Mouse (Mus musculus): ENCODE results near the gene Pik3c2a. TPM values are rescaled to one million over a fixed set of nuclear protein-coding genes. Genes with fewer than 3 reads are reported as not detected.
"Not testable (repeated sequence)": the region's sequence is repeated elsewhere in the genome, so short reads cannot be mapped to it uniquely, and the experiment has no call there.

Gene Pik3c2a
- polyA plus RNA-seq, 2 experiments, result 2.5 to 2.9 TPM

GRCm38 (mm10) chr7:116425771-116426170, 17.5 kb downstream of the Pik3c2a start:
- H3K4me2 ChIP-seq (ENCODE audit: low read depth), result no peak overlapping the region
- no peak for DNase-seq (ENCODE audit: low read depth in 3 of 3, low spot score in 3 of 3)
- no peak for TF ChIP-seq EP300 (IDR thresholded peaks at IDR 0.05; ENCODE audit: low read depth)
- no peak for TF ChIP-seq CTCF (IDR thresholded peaks at IDR 0.05; ENCODE audit: low read depth)
- H3K27ac ChIP-seq, result no peak overlapping the region
- 68% methylated on average over 6 of the region's 6 CpGs for WGBS (ENCODE audit: insufficient replicate concordance)
- no peak overlapping the region for H3K4me3 ChIP-seq (ENCODE audit: insufficient read depth in 1 of 2, low read depth in 2 of 2, low read length in 2 of 2)
- H3K4me1 ChIP-seq (replicated peaks; ENCODE audit: control insufficient read depth in 2 of 2, insufficient read depth in 2 of 2, low read length in 1 of 2), result no peaks in the 10 kb centered on the region
- no peaks in the 10 kb centered on the region for H3K27me3 ChIP-seq (ENCODE audit: control insufficient read depth, insufficient read depth, low read length)
- H3K9me3 ChIP-seq (ENCODE audit: control insufficient read depth, low read length), result no peaks in the 10 kb centered on the region
- H3K36me3 ChIP-seq (replicated peaks; ENCODE audit: control insufficient read depth, insufficient read depth, low read depth), result no peaks in the 10 kb centered on the region
- ATAC-seq (ENCODE audit: insufficient read depth), result no peak
- H3K9ac ChIP-seq (replicated peaks), result no peak overlapping the region

- no peak for ATAC-seq (ENCODE audit: insufficient read depth)
- H3K27ac ChIP-seq, result no peak overlapping the region
- no peaks in the 10 kb centered on the region for H3K27me3 ChIP-seq (ENCODE audit: control insufficient read depth, insufficient read depth, low read length)
- no peak overlapping the region for H3K4me2 ChIP-seq (ENCODE audit: low read depth)
- H3K4me1 ChIP-seq (replicated peaks; ENCODE audit: control insufficient read depth in 2 of 2, insufficient read depth in 2 of 2, low read length in 1 of 2), result no peaks in the 10 kb centered on the region
- H3K9ac ChIP-seq (replicated peaks), result no peak overlapping the region
- no peaks in the 10 kb centered on the region for H3K9me3 ChIP-seq (ENCODE audit: control insufficient read depth, low read length)
- no peak for DNase-seq (ENCODE audit: low read depth in 3 of 3, low spot score in 3 of 3)
- no peaks in the 10 kb centered on the region; the same call in 1 of the 2 replicates for H3K36me3 ChIP-seq (replicated peaks; ENCODE audit: control insufficient read depth, insufficient read depth, low read depth)
- TF ChIP-seq EP300 (IDR thresholded peaks at IDR 0.05; ENCODE audit: low read depth) (no peak), CTCF (IDR thresholded peaks at IDR 0.05; ENCODE audit: low read depth) (no peak)
- H3K4me3 ChIP-seq (ENCODE audit: insufficient read depth in 1 of 2, low read depth in 2 of 2, low read length in 2 of 2), result no peak overlapping the region
Observed at GRCm38 (mm10) chr7:116421081-116421480, 22.2 kb downstream of the Pik3c2a start.

- WGBS (ENCODE audit: insufficient replicate concordance), result 18% methylated on average over 1 of the region's 1 CpGs
- peak in 1 of 3 experiments; percentile 4 for DNase-seq (ENCODE audit: low read depth in 3 of 3, low spot score in 3 of 3)
Observed at GRCm38 (mm10) chr7:116409438-116409837, 33.8 kb downstream of the Pik3c2a start.

GRCm38 (mm10) chr7:116392329-116392728, 50.9 kb downstream of the Pik3c2a start:
- no peak overlapping the region for H3K9ac ChIP-seq (replicated peaks)
- H3K27ac ChIP-seq, result no peak overlapping the region
- H3K36me3 ChIP-seq (replicated peaks; ENCODE audit: control insufficient read depth, insufficient read depth, low read depth), result no peaks in the 10 kb centered on the region
- no peak for TF ChIP-seq CTCF (IDR thresholded peaks at IDR 0.05; ENCODE audit: low read depth)
- TF ChIP-seq EP300 (IDR thresholded peaks at IDR 0.05; ENCODE audit: low read depth), result no peak
- H3K4me1 ChIP-seq (replicated peaks; ENCODE audit: control insufficient read depth in 2 of 2, insufficient read depth in 2 of 2, low read length in 1 of 2), result no peaks in the 10 kb centered on the region
- H3K4me2 ChIP-seq (ENCODE audit: low read depth), result no peak overlapping the region
- no peaks in the 10 kb centered on the region for H3K9me3 ChIP-seq (ENCODE audit: control insufficient read depth, low read length)
- 44% methylated on average over 3 of the region's 3 CpGs for WGBS (ENCODE audit: insufficient replicate concordance)
- no peak overlapping the region for H3K4me3 ChIP-seq (ENCODE audit: insufficient read depth in 1 of 2, low read depth in 2 of 2, low read length in 2 of 2)
- no peak for DNase-seq (ENCODE audit: low read depth in 3 of 3, low spot score in 3 of 3)
- H3K27me3 ChIP-seq (ENCODE audit: control insufficient read depth, insufficient read depth, low read length), result no peaks in the 10 kb centered on the region
- no peak for ATAC-seq (ENCODE audit: insufficient read depth)

More at GRCm38 (mm10) chr7:116409438-116409837, 33.8 kb downstream of the Pik3c2a start:
- Histone ChIP-seq H3K4me3 (ENCODE audit: insufficient read depth in 1 of 2, low read depth in 2 of 2, low read length in 2 of 2) (no peak overlapping the region), H3K27ac (no peak overlapping the region), H3K4me2 (ENCODE audit: low read depth) (no peak overlapping the region), H3K4me1 (replicated peaks; ENCODE audit: control insufficient read depth in 2 of 2, insufficient read depth in 2 of 2, low read length in 1 of 2) (no peaks in the 10 kb centered on the region), H3K36me3 (replicated peaks; ENCODE audit: control insufficient read depth, insufficient read depth, low read depth) (no peaks in the 10 kb centered on the region), H3K9ac (replicated peaks) (no peak overlapping the region), H3K9me3 (ENCODE audit: control insufficient read depth, low read length) (no peaks in the 10 kb centered on the region), H3K27me3 (ENCODE audit: control insufficient read depth, insufficient read depth, low read length) (no peaks in the 10 kb centered on the region)
- ATAC-seq (ENCODE audit: insufficient read depth), result no peak
- TF ChIP-seq CTCF (IDR thresholded peaks at IDR 0.05; ENCODE audit: low read depth) (no peak), EP300 (IDR thresholded peaks at IDR 0.05; ENCODE audit: low read depth) (no peak)

DNA sequence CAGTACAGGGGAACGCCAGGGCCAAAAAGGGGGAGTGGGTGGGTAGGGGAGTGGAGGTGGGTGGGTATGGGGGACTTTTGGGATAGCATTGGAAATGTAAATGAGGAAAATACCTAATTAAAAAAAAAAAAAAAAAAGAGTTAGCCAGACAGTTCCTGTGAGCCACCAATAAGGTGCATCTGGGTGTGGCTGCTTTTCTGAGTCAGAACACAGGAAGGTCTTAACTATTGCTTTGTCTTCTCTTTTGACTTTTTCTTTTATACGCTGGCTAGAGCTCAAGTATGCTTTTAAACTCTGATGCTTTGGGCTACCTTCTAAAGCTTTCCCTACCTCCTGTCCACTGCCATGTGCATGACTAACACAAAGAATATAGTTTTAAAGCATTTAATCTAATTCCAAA, 55.9 kb downstream of the Pik3c2a start:
- ATAC-seq (ENCODE audit: insufficient read depth); H3K4me3 ChIP-seq (ENCODE audit: insufficient read depth in 1 of 2, low read depth in 2 of 2, low read length in 2 of 2); H3K4me1 ChIP-seq (replicated peaks; ENCODE audit: control insufficient read depth in 2 of 2, insufficient read depth in 2 of 2, low read length in 1 of 2); H3K9ac ChIP-seq (replicated peaks); H3K27me3 ChIP-seq (ENCODE audit: control insufficient read depth, insufficient read depth, low read length); DNase-seq (ENCODE audit: low read depth in 3 of 3, low spot score in 3 of 3); H3K27ac ChIP-seq; H3K36me3 ChIP-seq (replicated peaks; ENCODE audit: control insufficient read depth, insufficient read depth, low read depth); H3K4me2 ChIP-seq (ENCODE audit: low read depth); H3K9me3 ChIP-seq (ENCODE audit: control insufficient read depth, low read length): not testable (repeated sequence)
- 63% methylated on average over 2 of the region's 2 CpGs for WGBS (ENCODE audit: insufficient replicate concordance)

DNA sequence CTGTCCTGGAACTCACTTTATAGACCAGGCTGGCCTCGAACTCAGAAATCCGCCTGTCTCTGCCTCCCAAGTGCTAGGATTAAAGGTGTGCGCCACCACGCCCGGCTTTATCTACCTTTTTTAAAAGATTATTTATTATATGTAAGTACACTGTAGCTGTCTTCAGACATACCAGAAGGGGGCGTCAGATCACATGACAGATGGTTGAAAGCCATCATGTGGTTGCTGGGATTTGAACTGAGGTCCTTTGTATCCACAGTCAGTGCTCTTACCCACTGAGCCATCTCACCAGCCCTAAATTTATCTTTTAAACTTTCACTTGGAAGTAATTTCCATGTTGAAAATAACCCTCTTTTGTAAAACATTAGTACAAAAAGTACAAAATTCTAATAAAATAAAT, 64.1 kb downstream of the Pik3c2a start:
- H3K27me3 ChIP-seq (ENCODE audit: control insufficient read depth, insufficient read depth, low read length); H3K4me1 ChIP-seq (replicated peaks; ENCODE audit: control insufficient read depth in 2 of 2, insufficient read depth in 2 of 2, low read length in 1 of 2); H3K27ac ChIP-seq; H3K4me3 ChIP-seq (ENCODE audit: insufficient read depth in 1 of 2, low read depth in 2 of 2, low read length in 2 of 2); ATAC-seq (ENCODE audit: insufficient read depth); DNase-seq (ENCODE audit: low read depth in 3 of 3, low spot score in 3 of 3); H3K4me2 ChIP-seq (ENCODE audit: low read depth); H3K9ac ChIP-seq (replicated peaks); H3K9me3 ChIP-seq (ENCODE audit: control insufficient read depth, low read length); H3K36me3 ChIP-seq (replicated peaks; ENCODE audit: control insufficient read depth, insufficient read depth, low read depth): not testable (repeated sequence)
- WGBS (ENCODE audit: insufficient replicate concordance), result 75% methylated on average over 6 of the region's 6 CpGs

Measured in liver, embryonic 14.5 days (tissue).